Mouse (Mus musculus): ENCODE measurements at regions not wholly inside any gene's neighbourhood (a gene's known extent, or its start where the extent isn't known, plus 50 kb on each side); places are given as distances from the start of the nearest gene placed in this dataset.

GRCm38 (mm10) chr2:45184704-45185620 is 67.8 kb upstream of the Zeb2 start:
- no peak for TF ChIP-seq POLR2A (IDR thresholded peaks at IDR 0.05; ENCODE audit: insufficient read length, low read depth)
- TF ChIP-seq E2F4 (IDR thresholded peaks at IDR 0.05; ENCODE audit: insufficient read depth) = no peak
- no peak for TF ChIP-seq POLR2AphosphoS2 (IDR thresholded peaks at IDR 0.05; ENCODE audit: insufficient read length, low read depth)
- TF ChIP-seq SRF (IDR thresholded peaks at IDR 0.05; ENCODE audit: control insufficient read depth, insufficient read length, low read depth) = no peak
- TF ChIP-seq USF1 (IDR thresholded peaks at IDR 0.05; ENCODE audit: low read depth) = no peak
- no peak for TF ChIP-seq TCF12 (IDR thresholded peaks at IDR 0.05; ENCODE audit: insufficient read depth, poor library complexity, severe bottlenecking)
